Mouse (Mus musculus) liver, embryonic 14.5 days (tissue): ENCODE data around the gene Gtdc1.

Experiments used
- CTCF ChIP-seq: IDR thresholded peaks from 2 replicates; pipeline ENCODE4 v1.5.1; 2016; ENCODE audit warnings: antibody characterized with exemption, low read depth, control low read depth
- EP300 ChIP-seq: IDR thresholded peaks from 2 replicates; pipeline ENCODE4 v1.6.1; 2016; ENCODE audit warnings: antibody characterized with exemption, low read depth

GRCm38 (mm10) chr2:44922500-44922899 lies 5.0 kb downstream of the Gtdc1 start:
- TF ChIP-seq CTCF (no peak), EP300 (no peak)
